Mouse (Mus musculus) neural tube, embryonic 12.5 days (tissue): ENCODE results near the gene Lmln. TPM values are rescaled to one million over a fixed set of nuclear protein-coding genes. Genes with fewer than 3 reads are reported as not detected.
"Not testable (repeated sequence)": the region's sequence is repeated elsewhere in the genome, so short reads cannot be mapped to it uniquely, and the experiment has no call there.

ENCODE experiments used
- ATAC-seq: fragments of 200-750 bp; cut with Nextera tagmentation; 2 replicates; pipeline ENCODE4 v1.8.0; 2017; ENCODE audit warnings: low read depth, mild to moderate bottlenecking, moderate TSS enrichment, moderate library complexity; ENCODE audit not compliant: low FRiP score
- H3K27ac ChIP-seq: fragments of 300-500 bp; sonication (generic); 2 replicates; pipeline ENCODE4 v1.5.1; 2016
- H3K27me3 ChIP-seq: fragments of 300-500 bp; sonication (generic); replicated peaks from 2 replicates; pipeline ENCODE4 v1.6.1; 2016; ENCODE audit warnings: mild to moderate bottlenecking
- H3K36me3 ChIP-seq: fragments of 300-500 bp; sonication (generic); 2 replicates; pipeline ENCODE4 v1.6.1; 2016; ENCODE audit warnings: mild to moderate bottlenecking
- H3K4me1 ChIP-seq: fragments of 300-500 bp; sonication (generic); 2 replicates; pipeline ENCODE4 v1.6.1; 2016
- H3K4me2 ChIP-seq: fragments of 300-500 bp; sonication (generic); replicated peaks from 2 replicates; pipeline ENCODE4 v1.6.1; 2016; ENCODE audit warnings: mild to moderate bottlenecking
- H3K4me3 ChIP-seq: fragments of 300-500 bp; sonication (generic); 2 replicates; pipeline ENCODE4 v1.5.1; 2016
- H3K9ac ChIP-seq: fragments of 300-500 bp; sonication (generic); 2 replicates; pipeline ENCODE4 v1.6.1; 2016; ENCODE audit warnings: mild to moderate bottlenecking
- H3K9me3 ChIP-seq: fragments of 300-500 bp; sonication (generic); 2 replicates; pipeline ENCODE4 v1.6.1; 2016; ENCODE audit warnings: mild to moderate bottlenecking
- WGBS: fragments of 180-500 bp; shearing (Covaris S2); methylation state at CpG from one replicate; pipeline ENCODE4 v1.1.7; 2016; 5-methylcytosine and 5-hydroxymethylcytosine counted together
- polyA plus RNA-seq: library from polyadenylated mRNA; unstranded; fragments of >200 nt; fragmentation: Nextera tagmentation; extraction: Ambion mirVana; gene quantifications from 2 replicates; pipeline ENCODE4 v1.2.1, GENCODE M21; 2016

Gene Lmln
- polyA plus RNA-seq, 1 experiment from 2014 or later = 4.6 TPM

GRCm38 (mm10) chr16:33148135-33148534 lies 85.8 kb downstream of the Lmln start:
- H3K36me3 ChIP-seq = no peaks in the 10 kb centered on the region
- no peak overlapping the region for H3K9ac ChIP-seq
- WGBS = 85% methylated on average over 4 of the region's 4 CpGs
- no peaks in the 10 kb centered on the region; the same call in 1 of the 2 replicates for H3K9me3 ChIP-seq
- no peak overlapping the region for H3K4me3 ChIP-seq
- ATAC-seq = no peak
- H3K4me2 ChIP-seq = no peak overlapping the region
- H3K27me3 ChIP-seq = no peaks in the 10 kb centered on the region
- H3K27ac ChIP-seq = no peak overlapping the region
- H3K4me1 ChIP-seq = no peaks in the 10 kb centered on the region

- not testable (repeated sequence) for H3K4me1 ChIP-seq, H3K4me2 ChIP-seq, H3K27ac ChIP-seq, ATAC-seq, H3K27me3 ChIP-seq, H3K9me3 ChIP-seq, H3K9ac ChIP-seq, H3K4me3 ChIP-seq, H3K36me3 ChIP-seq
- WGBS = 84% methylated on average over 9 of the region's 9 CpGs
Observed at GRCm38 (mm10) chr16:33150875-33151274, 88.6 kb downstream of the Lmln start.

- no peaks in the 10 kb centered on the region for H3K27me3 ChIP-seq
- H3K9ac ChIP-seq = no peak overlapping the region
- H3K9me3 ChIP-seq = no peaks in the 10 kb centered on the region
- H3K4me1 ChIP-seq = no peaks in the 10 kb centered on the region
- H3K36me3 ChIP-seq = no peaks in the 10 kb centered on the region
- no peak overlapping the region for H3K4me3 ChIP-seq
- WGBS = 85% methylated on average over 8 of the region's 8 CpGs
- no peak overlapping the region for H3K4me2 ChIP-seq
- H3K27ac ChIP-seq = no peak overlapping the region
- ATAC-seq = no peak
Observed at GRCm38 (mm10) chr16:33151558-33151957, 89.2 kb downstream of the Lmln start.

GRCm38 (mm10) chr16:33154992-33155391 lies 92.7 kb downstream of the Lmln start:
- no peaks in the 10 kb centered on the region for H3K9me3 ChIP-seq
- no peak overlapping the region for H3K27ac ChIP-seq
- no peaks in the 10 kb centered on the region for H3K27me3 ChIP-seq
- H3K36me3 ChIP-seq = no peaks in the 10 kb centered on the region
- no peak for ATAC-seq
- H3K4me1 ChIP-seq = no peaks in the 10 kb centered on the region
- no peak overlapping the region for H3K9ac ChIP-seq
- WGBS = 57% methylated on average over 4 of the region's 4 CpGs
- H3K4me2 ChIP-seq = no peak overlapping the region
- no peak overlapping the region for H3K4me3 ChIP-seq

- H3K4me3 ChIP-seq = no peak overlapping the region
- no peak for ATAC-seq
- H3K4me1 ChIP-seq = no peaks in the 10 kb centered on the region
- no peak overlapping the region for H3K4me2 ChIP-seq
- no peaks in the 10 kb centered on the region for H3K27me3 ChIP-seq
- H3K9ac ChIP-seq = no peak overlapping the region
- H3K36me3 ChIP-seq = no peaks in the 10 kb centered on the region
- WGBS = 86% methylated on average over 11 of the region's 11 CpGs
- no peaks in the 10 kb centered on the region for H3K9me3 ChIP-seq
- no peak overlapping the region for H3K27ac ChIP-seq
Observed at GRCm38 (mm10) chr16:33158006-33158405, 95.7 kb downstream of the Lmln start.

- no peak for ATAC-seq
- H3K36me3 ChIP-seq = no peaks in the 10 kb centered on the region
- H3K4me3 ChIP-seq = no peak overlapping the region
- H3K4me1 ChIP-seq = no peaks in the 10 kb centered on the region
- H3K9me3 ChIP-seq = no peaks in the 10 kb centered on the region
- no peak overlapping the region for H3K27ac ChIP-seq
- no peak overlapping the region for H3K9ac ChIP-seq
- H3K4me2 ChIP-seq = no peak overlapping the region
- WGBS = 91% methylated on average over 14 of the region's 14 CpGs
- H3K27me3 ChIP-seq = no peaks in the 10 kb centered on the region
Observed at GRCm38 (mm10) chr16:33158590-33159071, 96.3 kb downstream of the Lmln start.

- H3K9ac ChIP-seq = no peak overlapping the region
- no peak overlapping the region for H3K4me2 ChIP-seq
- H3K27ac ChIP-seq = no peak overlapping the region
- H3K27me3 ChIP-seq = no peaks in the 10 kb centered on the region
- no peaks in the 10 kb centered on the region for H3K36me3 ChIP-seq
- H3K4me1 ChIP-seq = no peaks in the 10 kb centered on the region
- no peak for ATAC-seq
- no peak overlapping the region for H3K4me3 ChIP-seq
- H3K9me3 ChIP-seq = no peaks in the 10 kb centered on the region
- 99% methylated on average over 2 of the region's 2 CpGs for WGBS
Observed at GRCm38 (mm10) chr16:33159363-33159762, 97.0 kb downstream of the Lmln start.

GRCm38 (mm10) chr16:33163330-33164090 lies 101.2 kb downstream of the Lmln start:
- no peak overlapping the region for H3K4me2 ChIP-seq
- H3K9ac ChIP-seq = no peak overlapping the region
- ATAC-seq = no peak
- WGBS = 82% methylated on average over 13 of the region's 13 CpGs
- no peaks in the 10 kb centered on the region for H3K9me3 ChIP-seq
- no peaks in the 10 kb centered on the region for H3K27me3 ChIP-seq
- no peak overlapping the region for H3K4me3 ChIP-seq
- no peak overlapping the region for H3K27ac ChIP-seq
- no peaks in the 10 kb centered on the region for H3K36me3 ChIP-seq
- no peaks in the 10 kb centered on the region for H3K4me1 ChIP-seq

- 72% methylated on average over 6 of the region's 6 CpGs for WGBS
- not testable (repeated sequence) for H3K36me3 ChIP-seq, ATAC-seq, H3K9me3 ChIP-seq, H3K4me3 ChIP-seq, H3K4me2 ChIP-seq, H3K4me1 ChIP-seq, H3K27me3 ChIP-seq, H3K9ac ChIP-seq, H3K27ac ChIP-seq
Observed at GRCm38 (mm10) chr16:33166284-33166683, 104.0 kb downstream of the Lmln start.

GRCm38 (mm10) chr16:33167537-33167936 lies 105.2 kb downstream of the Lmln start:
- no peak overlapping the region for H3K4me2 ChIP-seq
- no peak overlapping the region for H3K9ac ChIP-seq
- no peaks in the 10 kb centered on the region for H3K4me1 ChIP-seq
- ATAC-seq = no peak
- H3K9me3 ChIP-seq = no peaks in the 10 kb centered on the region
- no peak overlapping the region for H3K4me3 ChIP-seq
- no peaks in the 10 kb centered on the region for H3K36me3 ChIP-seq
- H3K27ac ChIP-seq = no peak overlapping the region
- WGBS = 46% methylated on average over 5 of the region's 5 CpGs
- H3K27me3 ChIP-seq = no peaks in the 10 kb centered on the region

GRCm38 (mm10) chr16:33169471-33170034 lies 107.2 kb downstream of the Lmln start:
- H3K4me2 ChIP-seq = no peak overlapping the region
- no peaks in the 10 kb centered on the region for H3K4me1 ChIP-seq
- WGBS = 82% methylated on average over 8 of the region's 8 CpGs
- H3K27ac ChIP-seq = no peak overlapping the region
- H3K9me3 ChIP-seq = no peaks in the 10 kb centered on the region
- no peaks in the 10 kb centered on the region for H3K36me3 ChIP-seq
- no peak for ATAC-seq
- H3K4me3 ChIP-seq = no peak overlapping the region
- H3K27me3 ChIP-seq = no peaks in the 10 kb centered on the region
- H3K9ac ChIP-seq = no peak overlapping the region

- no peak overlapping the region for H3K4me3 ChIP-seq
- no peak overlapping the region for H3K9ac ChIP-seq
- H3K4me2 ChIP-seq = no peak overlapping the region
- H3K27ac ChIP-seq = no peak overlapping the region
- ATAC-seq = no peak
- H3K4me1 ChIP-seq = no peaks in the 10 kb centered on the region
- no peaks in the 10 kb centered on the region for H3K36me3 ChIP-seq
- WGBS = 82% methylated on average over 9 of the region's 9 CpGs
- no peaks in the 10 kb centered on the region for H3K27me3 ChIP-seq
- H3K9me3 ChIP-seq = no peaks in the 10 kb centered on the region
Observed at GRCm38 (mm10) chr16:33170716-33171587, 108.6 kb downstream of the Lmln start.
